Mouse (Mus musculus) cortical plate, adult 2 months (tissue): ENCODE measurements around the gene Cfap36. TPM values are rescaled to one million over a fixed set of nuclear protein-coding genes. Genes with fewer than 3 reads are reported as not detected.

Source experiments
- H3K27ac ChIP-seq: fragments of 200-500 bp; 2 replicates; pipeline ENCODE4 v1.5.1; 2012; ENCODE audit warnings: low read length, control low read depth, inconsistent platforms; ENCODE audit not compliant: insufficient read depth
- H3K4me1 ChIP-seq: fragments of 200-500 bp; 2 replicates; pipeline ENCODE4 v1.6.1; 2011; ENCODE audit warnings: low read length; ENCODE audit not compliant: control insufficient read depth, insufficient read depth
- H3K4me3 ChIP-seq: fragments of 200-500 bp; 2 replicates; pipeline ENCODE4 v1.5.1; 2011; ENCODE audit warnings: mild to moderate bottlenecking, low read length, control low read depth; ENCODE audit not compliant: insufficient read depth
- CTCF ChIP-seq: fragments of 200-500 bp; IDR thresholded peaks from 2 replicates; pipeline ENCODE4 v1.5.1; 2011; ENCODE audit warnings: mild to moderate bottlenecking, control low read depth, low read length; ENCODE audit not compliant: insufficient read depth; ENCODE audit errors: extremely low read depth
- POLR2A ChIP-seq: fragments of 200-500 bp; IDR thresholded peaks from 2 replicates; pipeline ENCODE4 v1.6.1; 2011; ENCODE audit warnings: mild to moderate bottlenecking, low read length, control low read depth; ENCODE audit not compliant: insufficient read depth; ENCODE audit errors: extremely low read depth
- polyA plus RNA-seq: library from polyadenylated mRNA; depleted of rRNA; stranded (reverse); fragments of >200 nt; gene quantifications from 2 replicates; pipeline ENCODE4 v1.2.3, GENCODE M21; 2012

Gene Cfap36
- polyA plus RNA-seq, 1 experiment, result 77.2 TPM

DNA sequence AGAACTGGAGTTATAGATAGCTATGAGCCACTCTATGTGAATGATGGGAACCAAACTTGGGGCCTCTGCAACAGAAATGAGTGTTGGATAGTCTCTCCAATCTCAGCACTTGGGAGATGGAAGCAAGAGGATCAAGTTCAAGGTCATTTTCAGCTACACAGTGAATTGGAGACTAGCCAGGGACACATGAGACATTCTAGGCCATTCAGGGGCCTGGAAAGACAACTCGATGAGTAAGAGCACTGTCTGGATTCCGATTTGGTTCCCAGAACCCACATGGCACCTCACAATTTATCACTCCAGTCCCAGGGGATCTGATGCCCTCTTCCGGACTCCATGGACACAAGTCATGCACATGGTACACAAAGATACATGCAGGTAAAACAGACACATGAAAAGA lies 8.7 kb downstream of the Cfap36 start:
- H3K4me3 ChIP-seq, result no peak overlapping the region
- H3K4me1 ChIP-seq, result peaks cover 2% of the 10 kb centered on the region; the same call in 1 of the 2 replicates
- no peak for TF ChIP-seq POLR2A
- no peak for TF ChIP-seq CTCF
- no peak overlapping the region for H3K27ac ChIP-seq

DNA sequence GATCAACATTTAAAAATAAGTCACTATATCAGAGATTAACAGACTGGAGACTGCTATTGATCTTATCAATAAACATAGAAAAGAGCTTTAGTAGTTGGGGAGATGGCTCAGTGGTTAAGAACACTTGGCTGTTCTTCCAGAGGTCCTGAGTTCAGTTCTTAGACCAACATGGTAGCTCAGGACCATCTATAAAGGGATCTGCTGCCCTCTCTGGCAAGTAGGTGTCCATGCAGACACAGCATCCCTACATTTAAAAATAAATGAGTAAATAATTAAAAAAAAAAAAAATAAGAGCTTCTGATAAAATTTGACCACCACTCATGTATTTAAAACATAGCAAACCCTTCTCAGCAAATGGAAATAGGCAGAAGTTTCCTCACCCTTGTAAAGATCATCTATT lies 9.2 kb downstream of the Cfap36 start:
- Histone ChIP-seq H3K4me1 (peaks cover 2% of the 10 kb centered on the region; the same call in 1 of the 2 replicates), H3K4me3 (no peak overlapping the region), H3K27ac (no peak overlapping the region)
- TF ChIP-seq POLR2A (no peak), CTCF (no peak)

DNA sequence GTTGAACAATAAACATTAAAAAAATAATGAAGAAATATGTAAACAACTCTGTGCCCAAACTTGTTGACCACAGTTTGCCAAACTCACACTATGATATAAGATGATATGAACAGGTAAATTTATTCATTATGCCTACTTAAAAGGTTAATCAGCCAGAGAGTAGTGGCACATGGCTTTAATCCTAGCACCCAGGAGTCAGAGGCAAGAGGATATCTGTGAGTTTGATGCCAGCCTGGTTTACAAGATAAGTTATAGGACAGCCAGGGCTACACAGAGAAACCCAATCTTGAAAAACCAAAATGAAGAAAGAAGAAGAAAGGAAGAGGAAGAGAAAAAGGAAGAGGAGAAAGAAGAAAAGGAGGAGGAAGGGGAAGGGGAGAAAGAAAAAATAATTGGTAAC lies 9.8 kb downstream of the Cfap36 start:
- no peak for TF ChIP-seq POLR2A
- TF ChIP-seq CTCF, result no peak
- H3K27ac ChIP-seq, result no peak overlapping the region
- no peak overlapping the region for H3K4me3 ChIP-seq
- no peaks in the 10 kb centered on the region; the same call in 1 of the 2 replicates for H3K4me1 ChIP-seq

DNA sequence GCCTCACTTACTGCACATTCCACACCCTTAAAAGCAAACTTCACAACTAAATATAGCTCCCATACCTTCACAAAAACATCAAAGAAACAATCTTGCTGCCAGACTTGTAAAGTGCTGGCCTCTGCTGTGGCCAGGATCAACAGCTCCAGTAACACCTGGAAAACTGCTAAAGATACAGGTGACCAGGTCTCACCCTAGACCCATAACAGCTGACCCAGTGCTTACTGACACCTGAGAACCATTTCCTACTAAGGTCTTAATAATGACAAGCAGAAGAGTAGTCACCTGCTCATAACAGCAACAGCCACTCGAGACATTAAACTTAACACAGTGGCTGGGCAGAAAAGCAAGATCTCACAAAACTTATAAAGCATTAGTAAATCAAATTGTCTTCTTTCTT lies 13.6 kb downstream of the Cfap36 start:
- Histone ChIP-seq H3K27ac (no peak overlapping the region), H3K4me3 (no peak overlapping the region), H3K4me1 (no peaks in the 10 kb centered on the region; the same call in 1 of the 2 replicates)
- TF ChIP-seq CTCF (no peak), POLR2A (no peak)

DNA sequence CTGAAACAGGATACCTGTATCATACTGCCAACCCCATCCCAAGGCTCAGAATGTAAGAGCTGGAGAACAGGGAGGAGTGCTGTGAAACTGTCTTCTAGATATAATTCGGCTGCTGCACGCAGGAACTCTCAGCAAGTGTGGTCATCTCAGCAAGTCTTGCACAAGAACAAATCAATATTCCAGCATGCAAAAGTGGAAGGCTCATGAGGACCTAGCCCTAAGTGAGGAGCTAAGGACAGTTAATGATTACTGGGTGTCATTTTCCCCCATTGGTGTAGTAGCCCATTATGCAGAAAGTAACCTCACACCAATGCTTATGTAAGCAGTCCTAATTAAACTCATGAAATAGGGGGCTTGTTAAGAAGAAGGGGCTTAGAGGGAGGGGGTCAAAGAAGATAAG lies 18.3 kb downstream of the Cfap36 start:
- Histone ChIP-seq H3K4me3 (no peak overlapping the region), H3K27ac (no peak overlapping the region), H3K4me1 (no peaks in the 10 kb centered on the region)
- no peak for TF ChIP-seq CTCF

DNA sequence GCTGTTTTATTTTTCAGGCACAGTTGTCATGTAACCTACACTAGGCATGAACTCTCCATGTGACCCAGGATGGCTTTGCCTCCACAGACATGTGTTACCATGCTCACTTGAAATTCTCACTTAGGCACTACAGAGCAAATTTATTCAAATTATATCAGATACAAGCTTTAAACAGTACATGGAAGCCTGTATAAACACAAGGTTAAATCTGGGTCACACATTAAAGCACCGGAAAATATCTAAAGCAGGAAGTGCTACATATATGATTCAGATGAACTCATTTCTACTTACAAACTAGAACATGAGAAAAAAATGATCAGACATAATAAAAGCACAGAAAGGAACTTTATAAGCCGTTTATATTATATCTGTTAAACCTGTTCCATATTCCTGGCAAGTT lies 22.5 kb downstream of the Cfap36 start:
- H3K27ac ChIP-seq, result no peak overlapping the region
- TF ChIP-seq POLR2A (no peak), CTCF (no peak)
- no peaks in the 10 kb centered on the region; the same call in 1 of the 2 replicates for H3K4me1 ChIP-seq

DNA sequence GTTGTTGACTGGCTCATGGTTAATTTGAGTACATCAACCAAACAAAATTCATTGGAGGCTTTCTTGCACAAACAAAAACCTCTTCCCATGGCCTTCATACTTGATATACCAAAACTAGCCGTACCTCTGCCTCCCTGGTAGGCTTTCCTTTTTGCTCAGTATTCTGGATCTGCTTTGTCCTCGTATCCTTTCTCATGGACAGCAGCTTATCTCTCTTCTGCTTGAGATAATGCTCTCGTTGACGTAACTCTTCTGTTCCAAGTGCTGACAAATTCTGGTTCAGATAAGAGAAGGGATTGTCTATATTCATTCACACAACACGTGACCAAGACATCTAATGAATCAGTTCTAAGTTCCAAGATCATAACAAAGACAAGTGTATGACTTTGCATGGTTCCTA lies 24.9 kb downstream of the Cfap36 start:
- H3K27ac ChIP-seq, result no peak overlapping the region
- H3K4me1 ChIP-seq, result no peaks in the 10 kb centered on the region; the same call in 1 of the 2 replicates
- no peak overlapping the region for H3K4me3 ChIP-seq
- TF ChIP-seq CTCF (no peak), POLR2A (no peak)

More for the DNA sequence above, 22.5 kb downstream of the Cfap36 start:
- H3K4me3 ChIP-seq, result no peak overlapping the region

DNA sequence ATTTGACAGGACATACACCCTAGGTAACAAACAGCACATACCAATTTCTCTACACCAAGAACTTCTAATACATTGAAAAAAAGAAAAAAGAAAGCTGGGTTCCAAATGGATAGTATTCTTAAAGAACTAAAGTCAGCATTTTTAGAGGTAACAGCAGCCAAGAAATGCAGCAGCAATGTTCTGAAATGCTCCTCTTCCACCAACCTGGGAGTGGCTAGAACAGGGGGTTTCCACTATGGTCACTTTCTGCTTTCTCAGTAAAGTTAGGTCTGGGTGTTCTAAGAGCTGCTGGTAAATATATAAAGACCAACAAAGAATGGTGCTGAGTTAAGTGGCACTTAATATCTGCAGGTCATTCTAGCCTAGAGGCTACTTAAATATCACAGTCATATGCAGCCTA lies 28.2 kb downstream of the Cfap36 start:
- H3K4me1 ChIP-seq, result no peaks in the 10 kb centered on the region; the same call in 1 of the 2 replicates
- H3K27ac ChIP-seq, result no peak overlapping the region
- H3K4me3 ChIP-seq, result no peak overlapping the region
- TF ChIP-seq CTCF (no peak), POLR2A (no peak)

DNA sequence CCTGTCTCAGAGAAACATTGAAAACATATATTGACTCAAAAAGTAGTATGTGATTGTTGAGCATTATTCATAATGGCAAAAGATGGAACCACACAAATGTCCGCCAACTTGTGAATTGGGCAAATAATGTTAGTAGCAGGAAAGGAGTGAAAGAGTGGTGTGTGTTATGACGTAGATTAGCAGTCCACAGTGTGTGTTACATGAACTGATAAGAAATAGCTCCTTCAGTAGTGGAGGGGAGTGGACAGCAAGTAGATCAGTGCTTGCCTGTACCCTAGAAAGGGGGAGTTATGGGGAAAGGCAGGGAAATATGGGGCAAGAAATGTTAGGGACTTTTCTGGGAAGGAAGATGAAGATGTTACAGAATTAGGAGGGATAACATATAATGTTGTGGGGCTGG lies 31.0 kb downstream of the Cfap36 start:
- no peak overlapping the region for H3K27ac ChIP-seq
- TF ChIP-seq CTCF, result no peak
- TF ChIP-seq POLR2A, result no peak
- H3K4me1 ChIP-seq, result no peaks in the 10 kb centered on the region
- H3K4me3 ChIP-seq, result no peak overlapping the region

DNA sequence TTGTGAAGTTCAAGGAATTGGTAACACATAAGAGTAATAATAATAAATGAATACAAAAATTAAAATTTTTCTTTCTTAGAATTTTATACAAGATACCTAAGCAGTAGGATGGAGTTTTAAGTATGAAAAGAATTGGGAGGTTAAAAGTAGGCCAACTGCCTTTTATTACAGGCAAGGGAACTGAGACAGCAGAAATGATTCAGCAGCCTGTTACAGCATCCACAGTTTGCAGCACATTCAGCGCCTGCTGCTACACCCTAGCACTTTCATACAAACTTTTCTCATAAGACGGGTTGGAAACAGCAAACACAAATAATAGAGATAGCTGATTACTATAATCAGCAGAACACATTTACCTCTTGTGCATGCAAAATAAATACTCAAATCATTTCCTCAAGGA lies 37.4 kb downstream of the Cfap36 start:
- Histone ChIP-seq H3K4me3 (no peak overlapping the region), H3K4me1 (no peaks in the 10 kb centered on the region), H3K27ac (no peak overlapping the region)
- TF ChIP-seq CTCF (no peak), POLR2A (no peak)

DNA sequence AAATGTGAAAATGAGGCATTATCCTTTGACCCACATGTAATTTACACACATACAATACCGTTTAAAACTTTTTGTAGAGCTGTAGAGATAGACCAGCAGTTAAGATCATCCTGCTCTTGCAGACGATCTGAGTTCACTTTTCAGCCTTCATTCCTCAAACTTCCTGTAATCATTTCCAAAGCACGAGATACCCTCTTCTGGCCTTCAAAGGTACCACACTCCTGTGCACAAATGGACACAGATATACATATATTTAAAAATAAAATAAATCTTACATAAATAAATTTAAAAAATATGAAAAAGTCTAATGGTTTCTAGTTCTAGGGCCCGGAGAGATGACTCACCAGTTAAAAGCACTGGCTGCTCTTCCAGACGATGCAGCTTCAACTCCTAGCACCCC lies 43.6 kb downstream of the Cfap36 start:
- Histone ChIP-seq H3K4me3 (no peak overlapping the region), H3K27ac (no peak overlapping the region), H3K4me1 (no peaks in the 10 kb centered on the region)
- TF ChIP-seq POLR2A, result no peak
- TF ChIP-seq CTCF, result no peak
